Comparison of ENCODE assay signal across 28 mouse cellular contexts in the genomic region with DNA sequence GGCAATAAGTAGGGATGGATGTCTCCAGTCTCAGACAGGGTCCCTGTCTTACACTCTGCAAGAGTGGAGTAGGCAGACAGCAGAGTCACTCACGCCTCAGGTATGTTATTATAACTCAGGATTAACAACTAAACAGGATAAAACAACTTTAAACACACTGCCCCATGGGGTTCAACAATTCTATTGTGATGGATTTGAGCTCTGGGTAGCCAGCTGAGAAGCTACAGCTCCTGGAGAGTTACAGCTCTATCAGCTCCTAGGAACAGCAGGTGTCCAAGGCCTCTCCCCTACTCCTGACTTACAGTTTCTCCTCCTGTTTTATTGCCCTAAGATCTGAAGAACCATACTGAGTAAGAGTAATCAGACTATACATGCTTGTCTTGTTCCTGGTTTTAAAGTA.
"Had no signal": no experiment of that assay in that cellular context is flagged by ENCODE, and none has a peak within 500 bp of the region (broad histone marks: within the 10 kb centered on the region; RNA-seq: fewer than 3 reads in every experiment).

No protein-coding gene starts in this region.

- DNase-seq: gastrocnemius, postnatal 14 days; gastrocnemius, postnatal 36 days; heart, adult 11 months; heart, adult 2 months; heart, postnatal 14 days; heart, postnatal 4 days; kidney, adult 11 months; kidney, adult 2 months; kidney, adult 9 months; kidney, postnatal 14 days; kidney, postnatal 36 days; layer of hippocampus, adult 9-11 months; layer of hippocampus, postnatal 36 days; left cerebral cortex, postnatal 4 days had no signal

- H3K4me1 ChIP-seq: heart, embryonic 13.5 days; heart, embryonic 15.5 days; hindbrain, embryonic 10.5 days; hindbrain, embryonic 12.5 days; liver, embryonic 12.5 days had no signal

- H3K36me3 ChIP-seq: heart, embryonic 13.5 days; heart, embryonic 15.5 days; hindbrain, embryonic 10.5 days; hindbrain, embryonic 12.5 days; kidney, embryonic 15.5 days; limb, embryonic 13.5 days; limb, embryonic 15.5 days; liver, embryonic 12.5 days had no signal

- H3K4me2 ChIP-seq: heart, embryonic 11.5 days; heart, embryonic 13.5 days; heart, embryonic 15.5 days; hindbrain, embryonic 12.5 days; hindbrain, embryonic 14.5 days; kidney, embryonic 15.5 days; limb, embryonic 13.5 days; limb, embryonic 15.5 days; liver, embryonic 12.5 days had no signal

- H3K9ac ChIP-seq: heart, embryonic 13.5 days; heart, embryonic 15.5 days; hindbrain, embryonic 12.5 days; hindbrain, embryonic 14.5 days; kidney, embryonic 15.5 days; limb, embryonic 13.5 days; limb, embryonic 15.5 days; liver, embryonic 12.5 days; liver, embryonic 14.5 days had no signal

- H3K9me3 ChIP-seq: heart, embryonic 15.5 days; limb, embryonic 15.5 days; liver, embryonic 12.5 days had no signal

- H3K27ac ChIP-seq: heart, adult 2 months; heart, embryonic 13.5 days; heart, embryonic 15.5 days; hindbrain, embryonic 10.5 days; hindbrain, embryonic 12.5 days; hindbrain, embryonic 14.5 days; kidney, embryonic 15.5 days; kidney, postnatal 0 days; limb, embryonic 13.5 days; limb, embryonic 15.5 days; liver, embryonic 12.5 days; liver, embryonic 14.5 days had no signal

- H3K4me3 ChIP-seq: heart, adult 2 months; heart, embryonic 13.5 days; heart, embryonic 15.5 days; hindbrain, embryonic 10.5 days; hindbrain, embryonic 12.5 days; kidney, embryonic 15.5 days; limb, embryonic 13.5 days; limb, embryonic 15.5 days; liver, embryonic 12.5 days had no signal

- H3K27me3 ChIP-seq: heart, embryonic 13.5 days; heart, embryonic 15.5 days; hindbrain, embryonic 12.5 days; kidney, embryonic 15.5 days; limb, embryonic 13.5 days; limb, embryonic 15.5 days; liver, embryonic 12.5 days had no signal

- ATAC-seq: hindbrain, embryonic 16.5 days; intestine, embryonic 16.5 days; liver, embryonic 12.5 days had no signal
